Mouse (Mus musculus) kidney, adult 2 months (tissue): ENCODE measurements at regions not wholly inside any gene's neighbourhood (a gene's known extent, or its start where the extent isn't known, plus 50 kb on each side); places are given as distances from the start of the nearest gene placed in this dataset.

ENCODE experiments used
- CTCF ChIP-seq: fragments of 200-500 bp; conservative IDR thresholded peaks from 2 replicates; pipeline ENCODE4 v1.5.1; 2011; ENCODE audit warnings: low read depth, mild to moderate bottlenecking, control low read depth, low read length, moderate library complexity, mixed read lengths; ENCODE audit not compliant: insufficient read depth, insufficient read length
- POLR2A ChIP-seq: fragments of 200-500 bp; IDR thresholded peaks from one replicate; pipeline ENCODE4 v1.6.1; 2011; ENCODE audit warnings: low read depth, low read length, control low read depth

GRCm38 (mm10) chr8:113541437-113541836, 94.0 kb upstream of the Mon1b start:
- TF ChIP-seq POLR2A = no peak
- no peak for TF ChIP-seq CTCF
